Mouse (Mus musculus): ENCODE measurements around the gene Xcl1. TPM values are rescaled to one million over a fixed set of nuclear protein-coding genes. Genes with fewer than 3 reads are reported as not detected.
"Not testable (repeated sequence)": the region's sequence is repeated elsewhere in the genome, so short reads cannot be mapped to it uniquely, and the experiment has no call there.

Xcl1 gene
- not detected for polyA plus RNA-seq (2012; fragmentation: generic; extraction: Trizol)
- long read RNA-seq, experiment 1 = 0 reads
- long read RNA-seq, experiment 2 = 0 reads

DNA sequence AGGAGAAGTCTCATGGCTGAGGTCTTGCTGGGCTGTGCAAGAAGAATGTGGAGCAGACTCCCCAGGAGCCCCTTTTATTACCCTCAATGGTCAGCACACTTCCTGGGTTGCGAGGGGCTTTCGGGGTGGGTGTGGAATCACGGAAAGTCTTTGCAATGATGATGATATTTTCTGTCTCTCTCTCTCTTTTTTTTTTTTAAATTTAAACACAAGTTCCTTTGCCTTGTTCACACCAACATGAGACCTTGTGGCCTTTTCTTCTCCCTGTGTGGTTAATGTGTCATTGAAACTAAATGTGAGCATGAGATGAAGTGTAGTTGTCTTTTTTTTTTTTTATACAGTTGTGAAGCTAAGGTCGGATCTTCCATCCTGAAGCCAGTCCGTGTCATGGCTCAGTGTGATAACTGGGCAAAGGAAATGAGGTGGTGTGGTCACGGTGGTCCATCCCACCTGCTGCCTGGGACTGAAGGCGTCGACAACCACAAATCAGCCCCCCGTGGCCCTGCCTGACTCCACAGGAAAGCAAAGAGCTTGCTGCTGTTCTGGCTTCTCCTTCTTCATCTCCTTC, at the start of gene Xcl1:
TSS of gene Xcl1 (minus strand) at position 51 of the 568 bp plus-strand sequence.
- H3K36me3 ChIP-seq (ENCODE audit: control insufficient read depth, insufficient read depth) = no peaks in the 10 kb centered on the region
- H3K79me3 ChIP-seq (ENCODE audit: low read depth) = no peaks in the 10 kb centered on the region
- TF ChIP-seq MYOG (IDR thresholded peaks at IDR 0.05; ENCODE audit: control insufficient read depth, extremely low read depth, insufficient read length) (no peak), USF1 (IDR thresholded peaks at IDR 0.05; ENCODE audit: low read depth) (no peak), FOSL1 (IDR thresholded peaks at IDR 0.05; ENCODE audit: insufficient read depth, low read length, poor library complexity, severe bottlenecking) (no peak), MYOD1 (IDR thresholded peaks at IDR 0.05; ENCODE audit: control insufficient read depth, insufficient read length, low read depth) (no peak), CEBPB (IDR thresholded peaks at IDR 0.05; ENCODE audit: low read depth) (no peak), MAX (IDR thresholded peaks at IDR 0.05) (no peak), CTCF (IDR thresholded peaks at IDR 0.05; ENCODE audit: control insufficient read depth, insufficient read depth, insufficient read length) (no peak)

DNA sequence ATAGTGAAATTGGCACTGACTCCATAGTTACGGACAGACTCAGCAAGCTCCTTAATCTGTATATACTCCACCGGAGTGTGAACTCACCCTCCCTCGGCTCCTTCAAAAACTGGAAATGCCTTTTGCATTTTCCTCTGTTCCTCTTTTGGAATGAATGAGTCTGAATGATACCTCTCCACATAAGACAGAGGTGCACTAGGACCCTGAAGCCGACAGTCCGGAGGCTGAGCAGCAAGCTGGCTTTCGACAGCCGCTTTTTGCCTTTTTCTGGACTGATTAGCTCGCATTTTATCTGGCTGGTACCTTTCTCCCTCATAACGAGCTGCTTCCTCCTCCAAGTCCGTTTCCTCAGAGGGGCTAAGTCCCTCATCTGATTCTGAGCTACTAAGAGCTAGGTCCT, 49.4 kb upstream of the Xcl1 start:
- not testable (repeated sequence) for H3ac ChIP-seq (ENCODE audit: control insufficient read depth, insufficient read length, low read depth); H3K79me3 ChIP-seq (ENCODE audit: low read depth); H3K36me3 ChIP-seq (ENCODE audit: control insufficient read depth, insufficient read depth); H3K27me3 ChIP-seq (ENCODE audit: control insufficient read depth, insufficient read depth, insufficient read length); H3K4me3 ChIP-seq (ENCODE audit: insufficient read depth, poor library complexity, severe bottlenecking); H3K79me2 ChIP-seq (ENCODE audit: control insufficient read depth, insufficient read depth)

More for the DNA sequence above, at the start of gene Xcl1:
- H3K79me2 ChIP-seq (ENCODE audit: control insufficient read depth, insufficient read depth) = no peaks in the 10 kb centered on the region
- H3K4me3 ChIP-seq (ENCODE audit: insufficient read depth, poor library complexity, severe bottlenecking) = no peak within 1 kb of the TSS
- H3K27me3 ChIP-seq (ENCODE audit: control insufficient read depth, insufficient read depth, insufficient read length) = no peaks in the 10 kb centered on the region
- no peak within 1 kb of the TSS for H3ac ChIP-seq (ENCODE audit: control insufficient read depth, insufficient read length, low read depth)

DNA sequence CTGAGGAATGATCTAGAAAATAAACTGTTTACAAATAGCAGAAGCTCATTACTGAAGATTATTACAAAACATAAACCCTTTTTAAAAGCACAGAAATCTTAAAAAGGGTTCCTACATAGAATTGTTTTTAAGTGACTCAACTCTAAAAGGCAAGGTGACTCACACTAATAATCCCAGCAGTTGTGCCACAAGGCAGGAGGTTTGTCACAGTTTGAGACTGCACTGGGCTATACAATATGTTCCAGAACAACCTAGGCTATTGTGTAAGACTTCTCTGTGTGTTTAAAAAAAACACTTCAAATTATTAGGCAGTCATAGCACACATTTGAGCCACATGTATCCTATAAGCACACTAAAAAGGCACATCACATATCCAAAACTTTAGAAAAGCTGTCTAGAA, 42.0 kb upstream of the Xcl1 start:
- Histone ChIP-seq H3K4me3 (ENCODE audit: insufficient read depth, poor library complexity, severe bottlenecking) (no peak overlapping the region), H3K79me2 (ENCODE audit: control insufficient read depth, insufficient read depth) (no peaks in the 10 kb centered on the region), H3K36me3 (ENCODE audit: control insufficient read depth, insufficient read depth) (no peaks in the 10 kb centered on the region), H3K27me3 (ENCODE audit: control insufficient read depth, insufficient read depth, insufficient read length) (no peaks in the 10 kb centered on the region), H3K79me3 (ENCODE audit: low read depth) (no peaks in the 10 kb centered on the region), H3ac (ENCODE audit: control insufficient read depth, insufficient read length, low read depth) (no peak overlapping the region)
- TF ChIP-seq CTCF (IDR thresholded peaks at IDR 0.05; ENCODE audit: control insufficient read depth, insufficient read depth, insufficient read length) = no peak
- no peak for TF ChIP-seq MYOD1 (IDR thresholded peaks at IDR 0.05; ENCODE audit: control insufficient read depth, insufficient read length, low read depth)
- TF ChIP-seq MAX (IDR thresholded peaks at IDR 0.05) = no peak
- peak; percentile 59 for TF ChIP-seq FOSL1 (IDR thresholded peaks at IDR 0.05; ENCODE audit: insufficient read depth, low read length, poor library complexity, severe bottlenecking)
- TF ChIP-seq USF1 (IDR thresholded peaks at IDR 0.05; ENCODE audit: low read depth) = no peak
- no peak for TF ChIP-seq MYOG (IDR thresholded peaks at IDR 0.05; ENCODE audit: control insufficient read depth, extremely low read depth, insufficient read length)
- peak; percentile 85 for TF ChIP-seq CEBPB (IDR thresholded peaks at IDR 0.05; ENCODE audit: low read depth)

DNA sequence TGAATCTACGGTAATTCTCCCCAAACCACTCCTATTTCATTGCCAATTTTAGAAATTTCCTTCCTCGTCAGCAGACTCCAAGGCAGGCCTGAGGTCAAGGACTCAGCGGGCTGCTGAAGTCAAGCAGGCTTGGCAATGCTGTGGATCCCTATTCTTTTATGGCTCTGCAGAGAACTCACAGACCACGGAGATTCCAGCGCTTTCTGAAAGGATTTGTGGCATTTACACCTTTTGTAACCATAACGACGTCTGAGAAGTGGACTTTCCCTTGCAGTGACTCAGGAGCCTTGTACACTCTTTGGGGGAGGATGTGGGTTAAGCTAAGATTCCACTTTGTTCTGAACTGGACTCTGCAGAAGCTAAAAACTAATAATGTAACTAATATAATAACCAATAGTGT, 40.4 kb upstream of the Xcl1 start:
- Histone ChIP-seq H3K36me3 (ENCODE audit: control insufficient read depth, insufficient read depth) (no peaks in the 10 kb centered on the region), H3ac (ENCODE audit: control insufficient read depth, insufficient read length, low read depth) (no peak overlapping the region), H3K4me3 (ENCODE audit: insufficient read depth, poor library complexity, severe bottlenecking) (no peak overlapping the region), H3K27me3 (ENCODE audit: control insufficient read depth, insufficient read depth, insufficient read length) (no peaks in the 10 kb centered on the region), H3K79me2 (ENCODE audit: control insufficient read depth, insufficient read depth) (no peaks in the 10 kb centered on the region), H3K79me3 (ENCODE audit: low read depth) (no peaks in the 10 kb centered on the region)
- TF ChIP-seq FOSL1 (IDR thresholded peaks at IDR 0.05; ENCODE audit: insufficient read depth, low read length, poor library complexity, severe bottlenecking) (no peak), MYOD1 (IDR thresholded peaks at IDR 0.05; ENCODE audit: control insufficient read depth, insufficient read length, low read depth) (no peak), CEBPB (IDR thresholded peaks at IDR 0.05; ENCODE audit: low read depth) (no peak), USF1 (IDR thresholded peaks at IDR 0.05; ENCODE audit: low read depth) (no peak), CTCF (IDR thresholded peaks at IDR 0.05; ENCODE audit: control insufficient read depth, insufficient read depth, insufficient read length) (no peak), MYOG (IDR thresholded peaks at IDR 0.05; ENCODE audit: control insufficient read depth, extremely low read depth, insufficient read length) (no peak), MAX (IDR thresholded peaks at IDR 0.05) (no peak)

DNA sequence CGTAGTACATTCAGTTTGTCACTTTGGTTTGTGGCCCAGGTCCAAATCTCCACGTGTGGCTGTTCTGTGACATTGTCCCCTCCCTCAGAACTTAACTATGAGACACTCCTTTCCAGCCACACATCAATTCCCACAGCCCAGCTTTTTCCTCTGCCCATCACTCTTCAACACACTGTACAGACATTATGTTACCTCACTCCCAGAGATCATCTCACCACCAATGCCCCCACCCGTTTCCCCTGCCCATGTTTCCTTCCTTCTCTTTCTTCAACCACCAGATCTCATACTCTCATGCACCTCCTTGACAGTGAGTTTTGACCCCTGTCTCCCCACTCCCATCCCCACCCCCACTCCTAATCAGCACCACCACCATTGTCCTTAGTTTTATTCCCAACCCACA, 39.9 kb upstream of the Xcl1 start:
- TF ChIP-seq MYOD1 (IDR thresholded peaks at IDR 0.05; ENCODE audit: control insufficient read depth, insufficient read length, low read depth) (no peak), CTCF (IDR thresholded peaks at IDR 0.05; ENCODE audit: control insufficient read depth, insufficient read depth, insufficient read length) (no peak), FOSL1 (IDR thresholded peaks at IDR 0.05; ENCODE audit: insufficient read depth, low read length, poor library complexity, severe bottlenecking) (no peak), MYOG (IDR thresholded peaks at IDR 0.05; ENCODE audit: control insufficient read depth, extremely low read depth, insufficient read length) (no peak), USF1 (IDR thresholded peaks at IDR 0.05; ENCODE audit: low read depth) (no peak), CEBPB (IDR thresholded peaks at IDR 0.05; ENCODE audit: low read depth) (no peak), MAX (IDR thresholded peaks at IDR 0.05) (no peak)
- H3K27me3 ChIP-seq (ENCODE audit: control insufficient read depth, insufficient read depth, insufficient read length) = no peaks in the 10 kb centered on the region
- H3K79me3 ChIP-seq (ENCODE audit: low read depth) = no peaks in the 10 kb centered on the region
- no peak overlapping the region for H3K4me3 ChIP-seq (ENCODE audit: insufficient read depth, poor library complexity, severe bottlenecking)
- no peaks in the 10 kb centered on the region for H3K36me3 ChIP-seq (ENCODE audit: control insufficient read depth, insufficient read depth)
- no peaks in the 10 kb centered on the region for H3K79me2 ChIP-seq (ENCODE audit: control insufficient read depth, insufficient read depth)
- H3ac ChIP-seq (ENCODE audit: control insufficient read depth, insufficient read length, low read depth) = no peak overlapping the region

DNA sequence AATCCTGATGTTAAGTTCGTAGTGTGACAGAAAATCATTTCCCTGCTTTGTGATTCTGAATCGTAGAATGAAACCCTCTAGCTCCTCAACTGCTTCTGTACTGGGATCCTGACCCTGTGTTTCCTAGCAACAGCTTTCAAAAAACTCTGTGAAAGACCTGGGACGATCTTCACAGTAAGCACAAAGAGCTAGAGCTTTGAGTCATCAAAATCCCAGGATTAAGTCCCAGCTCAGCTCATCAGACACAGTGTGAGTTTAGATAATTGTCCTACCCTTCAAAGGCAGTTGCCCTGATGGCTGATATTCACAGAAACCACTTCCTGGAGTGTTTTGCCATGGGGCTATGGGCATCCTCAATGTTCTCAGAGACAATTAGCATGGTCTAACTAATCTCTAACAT, 38.5 kb upstream of the Xcl1 start:
- Histone ChIP-seq H3K79me2 (ENCODE audit: control insufficient read depth, insufficient read depth) (no peaks in the 10 kb centered on the region), H3K36me3 (ENCODE audit: control insufficient read depth, insufficient read depth) (no peaks in the 10 kb centered on the region), H3ac (ENCODE audit: control insufficient read depth, insufficient read length, low read depth) (no peak overlapping the region), H3K27me3 (ENCODE audit: control insufficient read depth, insufficient read depth, insufficient read length) (no peaks in the 10 kb centered on the region), H3K79me3 (ENCODE audit: low read depth) (no peaks in the 10 kb centered on the region), H3K4me3 (ENCODE audit: insufficient read depth, poor library complexity, severe bottlenecking) (no peak overlapping the region)
- TF ChIP-seq MYOG (IDR thresholded peaks at IDR 0.05; ENCODE audit: control insufficient read depth, extremely low read depth, insufficient read length) (no peak), CEBPB (IDR thresholded peaks at IDR 0.05; ENCODE audit: low read depth) (no peak), CTCF (IDR thresholded peaks at IDR 0.05; ENCODE audit: control insufficient read depth, insufficient read depth, insufficient read length) (no peak), USF1 (IDR thresholded peaks at IDR 0.05; ENCODE audit: low read depth) (no peak), MAX (IDR thresholded peaks at IDR 0.05) (no peak), MYOD1 (IDR thresholded peaks at IDR 0.05; ENCODE audit: control insufficient read depth, insufficient read length, low read depth) (no peak), FOSL1 (IDR thresholded peaks at IDR 0.05; ENCODE audit: insufficient read depth, low read length, poor library complexity, severe bottlenecking) (no peak)
